Mouse (Mus musculus): ENCODE results near the gene Nat8f3.
"Not testable (repeated sequence)": the region's sequence is repeated elsewhere in the genome, so short reads cannot be mapped to it uniquely, and the experiment has no call there.

Nat8f3 gene

GRCm38 (mm10) chr6:85765532-85765931 is at the start of gene Nat8f3:
TSS of gene Nat8f3 (minus strand) at chr6:85765754.
- DNase-seq (ENCODE audit: low spot score in 2 of 2), result peak; percentile 15 to 38

- DNase-seq (ENCODE audit: low spot score in 2 of 2), result no peak
Observed at GRCm38 (mm10) chr6:85813339-85813738, 47.8 kb upstream of the Nat8f3 start.

GRCm38 (mm10) chr6:85810942-85811537 is 45.5 kb upstream of the Nat8f3 start:
- DNase-seq (ENCODE audit: low spot score in 2 of 2), result peak; percentile 21 to 24

DNA sequence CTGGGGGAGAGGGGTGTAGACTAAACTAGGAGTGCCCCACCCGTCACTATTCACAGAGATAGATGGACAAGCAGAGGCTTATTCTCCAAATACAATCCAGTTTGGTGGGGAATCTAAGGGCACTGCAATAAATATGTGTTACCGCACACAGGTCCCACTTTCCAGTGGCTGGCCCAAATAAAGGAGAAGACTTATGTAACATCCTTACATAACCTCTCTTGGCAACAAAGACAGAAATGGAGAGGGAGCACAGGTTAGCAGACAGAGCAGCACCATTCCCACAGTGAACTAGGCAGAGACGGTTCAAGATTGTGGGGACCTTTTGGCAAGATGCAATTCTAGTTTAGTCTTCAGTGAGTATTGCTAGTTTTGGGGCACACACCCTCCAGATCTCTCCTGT is 45.0 kb upstream of the Nat8f3 start:
- not testable (repeated sequence) for DNase-seq (ENCODE audit: low spot score in 2 of 2)

DNA sequence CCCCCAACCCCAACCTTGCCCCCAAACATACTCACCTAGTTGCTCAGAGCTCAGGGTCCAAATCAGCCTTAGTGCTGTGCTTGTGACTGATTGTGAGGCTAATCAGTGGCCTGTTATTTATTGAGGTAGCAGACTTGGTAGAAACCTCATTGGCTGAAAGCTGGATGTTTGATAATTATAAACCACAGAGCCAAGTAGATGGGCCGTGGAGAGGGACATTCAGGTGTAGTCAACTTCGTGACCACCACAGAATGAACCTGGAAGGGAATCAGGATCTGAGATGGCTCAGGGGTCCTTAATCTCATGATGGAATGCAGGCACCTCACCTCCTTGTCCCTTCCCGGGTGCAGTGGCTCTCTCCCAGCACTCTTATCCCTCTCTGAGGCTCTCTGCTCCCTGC is 44.2 kb upstream of the Nat8f3 start:
- DNase-seq (ENCODE audit: low spot score in 2 of 2), result not testable (repeated sequence)

DNA sequence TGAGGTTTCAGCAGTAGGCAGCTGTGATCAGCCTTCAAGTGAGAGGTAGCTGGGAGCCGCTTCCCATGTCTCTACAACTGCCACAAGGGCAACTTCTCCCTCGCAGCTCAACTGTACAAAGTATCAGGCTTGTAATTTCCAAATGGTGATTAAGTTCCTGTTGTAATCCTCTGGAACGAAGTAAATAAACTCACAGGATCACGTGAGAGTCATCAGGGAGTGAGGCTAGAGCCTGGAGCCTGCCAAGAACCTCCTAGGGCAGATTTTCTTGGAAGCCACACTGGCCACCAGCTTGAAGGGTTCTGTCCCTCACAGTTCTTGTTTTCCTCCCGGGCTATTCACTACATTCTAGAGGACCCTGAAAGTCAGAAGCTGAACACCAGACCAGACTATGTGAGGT is 37.6 kb upstream of the Nat8f3 start:
- peak; percentile 49 to 51 for DNase-seq (ENCODE audit: low spot score in 2 of 2)

- peak in 1 of 2 experiments; percentile 1 for DNase-seq (ENCODE audit: low spot score in 2 of 2)
Observed at GRCm38 (mm10) chr6:85763127-85764070, 2.2 kb downstream of the Nat8f3 start.

- DNase-seq (ENCODE audit: low spot score in 2 of 2), result not testable (repeated sequence)
Observed at GRCm38 (mm10) chr6:85762678-85763077, 2.9 kb downstream of the Nat8f3 start.

DNA sequence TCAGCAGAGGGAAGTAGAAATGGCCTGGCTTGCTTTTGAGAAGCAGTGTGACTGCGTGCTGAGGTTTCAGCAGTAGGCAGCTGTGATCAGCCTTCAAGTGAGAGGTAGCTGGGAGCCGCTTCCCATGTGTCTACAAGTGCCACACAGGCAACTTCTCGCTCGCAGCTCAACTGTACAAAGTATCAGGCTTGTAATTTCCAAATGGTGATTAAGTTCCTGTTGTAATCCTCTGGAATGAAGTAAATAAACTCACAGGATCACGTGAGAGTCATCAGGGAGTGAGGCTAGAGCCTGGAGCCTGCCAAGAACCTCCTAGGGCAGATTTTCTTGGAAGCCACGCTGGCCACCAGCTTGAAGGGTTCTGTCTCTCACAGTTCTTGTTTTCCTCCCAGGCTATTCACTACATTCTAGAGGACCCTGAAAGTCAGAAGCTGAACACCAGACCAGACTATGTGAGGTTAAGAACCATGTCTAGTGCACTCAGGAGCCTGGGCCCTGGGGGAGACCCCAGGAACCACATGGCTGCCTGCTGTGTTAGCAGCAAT is 9.8 kb downstream of the Nat8f3 start:
- DNase-seq (ENCODE audit: low spot score in 2 of 2), result peak; percentile 10 to 25

- not testable (repeated sequence) for DNase-seq (ENCODE audit: low spot score in 2 of 2)
Observed at GRCm38 (mm10) chr6:85713105-85713504, 52.4 kb downstream of the Nat8f3 start, which contains the start of gene Nat8f7. TSS of gene Nat8f7 (minus strand) at chr6:85713205.

DNA sequence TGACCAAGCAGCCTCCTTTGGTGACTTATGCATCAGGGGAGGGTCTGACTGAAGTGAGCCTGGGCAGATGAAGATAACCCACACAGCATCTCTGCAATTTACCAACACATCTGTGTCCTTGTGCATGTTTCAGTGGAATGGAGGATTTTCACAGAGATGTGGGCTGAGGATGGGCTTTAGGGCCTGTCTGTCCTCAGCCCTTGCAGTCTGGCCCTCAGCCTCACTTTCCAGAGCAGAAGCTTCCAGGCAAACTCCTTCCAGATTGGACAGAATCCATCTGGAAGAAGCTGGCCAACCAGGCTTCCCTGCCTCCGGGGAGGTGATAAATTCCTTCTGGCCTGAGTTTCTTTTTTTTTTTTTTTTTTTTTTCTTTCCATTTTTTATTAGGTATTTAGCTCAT is 55.9 kb downstream of the Nat8f3 start:
- DNase-seq (ENCODE audit: low spot score in 2 of 2), result not testable (repeated sequence)

DNA sequence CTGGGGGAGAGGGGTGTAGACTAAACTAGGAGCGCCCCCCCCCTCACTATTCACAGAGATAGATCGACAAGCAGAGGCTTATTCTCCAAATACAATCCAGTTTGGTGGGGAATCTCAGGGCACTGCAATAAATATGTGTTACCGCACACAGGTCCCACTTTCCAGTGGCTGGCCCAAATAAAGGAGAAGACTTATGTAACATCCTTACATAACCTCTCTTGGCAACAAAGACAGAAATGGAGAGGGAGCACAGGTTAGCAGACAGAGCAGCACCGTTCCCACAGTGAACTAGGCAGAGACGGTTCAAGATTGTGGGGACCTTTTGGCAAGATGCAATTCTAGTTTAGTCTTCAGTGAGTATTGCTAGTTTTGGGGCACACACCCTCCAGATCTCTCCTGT is 56.3 kb downstream of the Nat8f3 start:
- DNase-seq (ENCODE audit: low spot score in 2 of 2), result peak; percentile 4

DNA sequence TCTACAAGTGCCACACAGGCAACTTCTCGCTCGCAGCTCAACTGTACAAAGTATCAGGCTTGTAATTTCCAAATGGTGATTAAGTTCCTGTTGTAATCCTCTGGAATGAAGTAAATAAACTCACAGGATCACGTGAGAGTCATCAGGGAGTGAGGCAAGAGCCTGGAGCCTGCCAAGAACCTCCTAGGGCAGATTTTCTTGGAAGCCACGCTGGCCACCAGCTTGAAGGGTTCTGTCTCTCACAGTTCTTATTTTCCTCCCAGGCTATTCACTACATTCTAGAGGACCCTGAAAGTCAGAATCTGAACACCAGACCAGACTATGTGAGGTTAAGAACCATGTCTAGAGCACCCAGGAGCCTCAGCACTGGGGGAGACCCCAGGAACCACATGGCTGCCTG is 63.6 kb downstream of the Nat8f3 start:
- peak; percentile 51 to 70 for DNase-seq (ENCODE audit: low spot score in 2 of 2)

Data from heart, adult 9 months (tissue).